Comparison of ENCODE assay signal across 9 mouse cellular contexts in the genomic region with DNA sequence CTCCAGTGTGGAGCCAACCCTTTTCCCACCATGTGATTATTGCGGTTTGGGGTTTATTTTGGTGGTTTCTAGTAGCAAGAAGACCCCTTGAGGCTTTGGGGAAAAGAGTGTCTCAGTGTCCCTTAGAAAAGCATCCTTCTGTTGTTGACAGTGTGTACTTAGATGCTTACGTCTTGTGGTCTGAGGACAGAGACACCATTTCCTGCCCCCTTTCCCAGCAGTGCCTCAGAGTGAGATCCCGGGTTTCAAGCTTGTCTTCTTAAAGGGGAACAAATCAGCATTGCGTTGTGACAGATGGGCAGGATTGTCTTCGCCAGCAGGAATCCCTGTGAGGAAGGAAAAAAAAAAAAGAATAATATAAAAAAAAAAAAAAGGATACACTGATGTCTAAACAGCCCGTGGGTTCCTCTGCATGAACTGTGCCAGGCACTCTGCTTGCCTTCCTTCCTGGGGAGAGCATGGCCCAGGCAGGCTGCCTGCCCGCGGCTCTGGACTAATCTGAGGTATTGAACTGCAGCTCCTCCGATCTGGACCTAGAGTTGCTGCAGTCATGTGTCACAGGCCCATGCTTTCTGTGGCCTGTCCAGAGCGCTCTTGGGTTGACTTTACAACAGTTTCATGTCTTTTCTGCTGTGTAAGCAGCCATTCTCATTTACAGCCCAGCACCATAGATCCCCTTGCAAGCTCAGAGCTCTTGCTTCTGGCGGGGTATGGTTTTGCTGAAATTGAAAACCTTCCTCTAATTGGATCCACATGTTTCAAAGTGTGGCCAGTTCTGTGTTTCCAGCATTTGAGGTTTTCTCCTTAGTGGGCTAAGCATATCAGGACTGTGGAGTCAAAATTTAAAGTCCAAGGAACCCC. TPM values are rescaled to one million over a fixed set of nuclear protein-coding genes. Genes with fewer than 3 reads are reported as not detected.
A peak's percentile ranks its signal among the peaks of the same experiment; 100 is the strongest.
DNase-seq lines count a peak whose midpoint lies in the region; ATAC-seq and TF ChIP-seq lines count a peak whose summit lies in the region.
"Had no signal": no experiment of that assay in that cellular context is flagged by ENCODE, and none has a peak within 500 bp of the region (broad histone marks: within the 10 kb centered on the region; RNA-seq: fewer than 3 reads in every experiment).

No protein-coding gene starts in this region.

- H3K79me2 ChIP-seq in myocyte (ENCODE audit: control insufficient read depth, insufficient read depth): peaks cover 4% of the 10 kb centered on the region

- DNase-seq in cerebellum, adult 11-12 months: peak; percentile 58
- no peak for DNase-seq in cerebellum, postnatal 4 days (ENCODE audit: low spot score in 2 of 2)
- no peak for DNase-seq in layer of hippocampus, adult 2 months (ENCODE audit: low spot score in 2 of 2)
- DNase-seq in layer of hippocampus, adult 9-11 months: no peak
- no peak for DNase-seq in ovary, postnatal 14 days (ENCODE audit: low spot score)
- DNase-seq in Muller cell, postnatal 12 days (ENCODE audit: inconsistent ontology term): no peak

- H3K4me3 ChIP-seq in layer of hippocampus, adult 2 months: no peak overlapping the region
- no peak overlapping the region for H3K4me3 ChIP-seq in myocyte
- H3K4me3 ChIP-seq: midbrain, embryonic 15.5 days had no signal

- no peak overlapping the region for H3ac ChIP-seq in myocyte (ENCODE audit: control insufficient read depth, insufficient read length)

- 0 out of 2 replicates have a peak, but pooled peaks have one; percentile 30 for ATAC-seq in erythroid progenitor cell, adult 5-6 weeks (replicated peaks; ENCODE audit: low FRiP score, poor library complexity, severe bottlenecking)
- ATAC-seq: midbrain, embryonic 15.5 days had no signal

- no peaks in the 10 kb centered on the region for H3K27me3 ChIP-seq in myocyte (ENCODE audit: control insufficient read depth, insufficient read depth, insufficient read length)
- H3K27me3 ChIP-seq: midbrain, embryonic 15.5 days had no signal

- no peak for TF ChIP-seq CTCF in layer of hippocampus, adult 2 months (conservative IDR thresholded peaks at IDR 0.05)

- no peak for TF ChIP-seq POLR2A in myocyte (IDR thresholded peaks at IDR 0.05; ENCODE audit: insufficient read length, low read depth)

- peaks cover 13% of the 10 kb centered on the region for H3K36me3 ChIP-seq in myocyte (ENCODE audit: control insufficient read depth, insufficient read depth)

- peak overlapping the region; percentile 42 for H3K4me2 ChIP-seq in myocyte (ENCODE audit: low read depth)
- H3K4me2 ChIP-seq: midbrain, embryonic 15.5 days had no signal

- H3K27ac ChIP-seq in layer of hippocampus, adult 2 months: peak overlapping the region; percentile 55
- H3K27ac ChIP-seq: midbrain, embryonic 15.5 days had no signal

TF ChIP-seq in myocyte, 11 proteins besides CTCF, POLR2A, EP300 and RAD21:
- TF ChIP-seq POLR2AphosphoS2 (IDR thresholded peaks at IDR 0.05; ENCODE audit: insufficient read length, low read depth) (no peak), USF1 (IDR thresholded peaks at IDR 0.05; ENCODE audit: low read depth) (no peak), E2F4 (IDR thresholded peaks at IDR 0.05; ENCODE audit: insufficient read depth) (no peak), MAX (IDR thresholded peaks at IDR 0.05; ENCODE audit: low read depth) (no peak)

RNA-seq across cellular contexts. Expression of a gene that starts 20.8 kb away (rescaled TPM):
- 10 to 100 TPM; 64.5 to 66.8 TPM for total RNA-seq in layer of hippocampus, adult 2 months (2021)
- total RNA-seq in erythroid progenitor cell, adult 5-6 weeks (2015; ENCODE audit: low replicate concordance): 8.3 and 9.6 TPM in 2 replicates
- total RNA-seq in erythroid progenitor cell, adult 5-6 weeks (2017; ENCODE audit: low replicate concordance): 18.1 and 19.7 TPM in 2 replicates
- 41.7 TPM for polyA plus RNA-seq in myocyte (2012; fragmentation: generic; extraction: Trizol)

RNA-seq across cellular contexts. Expression of a gene that starts 53.5 kb away (rescaled TPM):
- total RNA-seq in layer of hippocampus, adult 2 months (2021): 1 to 10 TPM; 2.0 to 2.2 TPM
- total RNA-seq in erythroid progenitor cell, adult 5-6 weeks (2015; ENCODE audit: low replicate concordance): not detected in 2 replicates
- total RNA-seq in erythroid progenitor cell, adult 5-6 weeks (2017; ENCODE audit: low replicate concordance): not detected in 2 replicates
- polyA plus RNA-seq in myocyte (2012; fragmentation: generic; extraction: Trizol): 0.06 TPM

RNA-seq across cellular contexts. Expression of a gene that starts 53.7 kb away (rescaled TPM):
- 10 to 100 TPM; 19.8 to 21.6 TPM for total RNA-seq in layer of hippocampus, adult 2 months (2021)
- total RNA-seq in erythroid progenitor cell, adult 5-6 weeks (2015; ENCODE audit: low replicate concordance): 15.1 and 24.5 TPM in 2 replicates
- 57.9 and 68.2 TPM in 2 replicates for total RNA-seq in erythroid progenitor cell, adult 5-6 weeks (2017; ENCODE audit: low replicate concordance)
- polyA plus RNA-seq in myocyte (2012; fragmentation: generic; extraction: Trizol): 10.9 TPM
